Mouse (Mus musculus): ENCODE results near the gene Gm10134. TPM values are rescaled to one million over a fixed set of nuclear protein-coding genes. Genes with fewer than 3 reads are reported as not detected.

Gm10134 gene
- polyA plus RNA-seq, 1 experiment from 2014 or later = 0.64 TPM

DNA sequence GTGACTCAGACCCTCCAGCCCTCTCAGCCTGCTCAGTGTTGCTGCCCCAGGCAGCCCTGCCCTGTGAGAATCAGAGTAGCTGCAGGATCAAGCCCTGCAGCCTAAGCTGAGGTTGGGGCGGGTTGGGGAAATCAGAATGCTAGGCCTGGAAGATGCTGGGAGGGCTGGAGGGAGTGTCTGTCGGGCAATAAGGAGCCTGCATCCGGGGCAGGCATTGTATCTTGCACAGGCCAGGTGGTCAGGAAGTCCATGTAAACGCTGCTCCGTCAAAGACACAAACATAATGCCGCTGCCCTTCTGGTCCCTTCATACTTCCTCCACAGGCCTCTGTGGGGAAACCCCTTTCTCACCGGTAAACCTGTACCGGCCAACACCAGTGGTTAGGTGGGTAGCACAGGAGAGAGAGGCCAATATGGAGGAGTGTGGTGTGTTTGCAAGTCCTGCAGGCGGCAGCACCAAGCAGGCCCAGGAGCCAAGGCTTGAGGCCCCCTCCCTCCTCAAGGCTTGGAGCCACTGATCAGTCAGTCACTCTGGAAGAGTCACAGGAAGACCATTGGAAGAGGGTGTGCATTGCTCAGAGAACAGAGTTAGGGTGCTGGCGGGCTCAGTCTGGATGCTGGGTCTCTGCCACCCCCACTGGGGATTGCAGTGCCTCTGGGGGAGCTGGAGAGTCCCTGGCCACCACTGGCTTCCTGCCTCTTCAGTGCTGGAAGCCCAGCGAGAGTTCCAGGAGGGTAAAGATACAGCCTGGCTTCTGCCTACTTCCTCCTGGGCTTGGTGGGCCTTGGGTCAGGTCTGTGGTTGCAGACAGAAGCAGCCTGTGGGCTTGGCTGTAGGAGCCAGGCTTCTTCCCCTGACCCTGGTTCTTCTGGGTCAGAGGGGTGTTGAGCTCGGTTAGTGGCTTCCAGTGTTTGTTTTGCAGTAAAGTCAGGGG, 20.3 kb downstream of the Gm10134 start:
- no peaks in the 10 kb centered on the region for H3K9me3 ChIP-seq (replicated peaks)
- no peak overlapping the region for H3K4me2 ChIP-seq
- WGBS (ENCODE audit: insufficient replicate concordance) = 27% methylated on average over 12 of the region's 12 CpGs
- peaks cover 31% of the 10 kb centered on the region for H3K4me1 ChIP-seq
- no peaks in the 10 kb centered on the region for H3K27me3 ChIP-seq (replicated peaks)
- H3K4me3 ChIP-seq = no peak overlapping the region
- H3K27ac ChIP-seq = peak overlapping the region; percentile 63
- no peak overlapping the region for H3K9ac ChIP-seq
- H3K36me3 ChIP-seq = no peaks in the 10 kb centered on the region
- ATAC-seq = no peak

DNA sequence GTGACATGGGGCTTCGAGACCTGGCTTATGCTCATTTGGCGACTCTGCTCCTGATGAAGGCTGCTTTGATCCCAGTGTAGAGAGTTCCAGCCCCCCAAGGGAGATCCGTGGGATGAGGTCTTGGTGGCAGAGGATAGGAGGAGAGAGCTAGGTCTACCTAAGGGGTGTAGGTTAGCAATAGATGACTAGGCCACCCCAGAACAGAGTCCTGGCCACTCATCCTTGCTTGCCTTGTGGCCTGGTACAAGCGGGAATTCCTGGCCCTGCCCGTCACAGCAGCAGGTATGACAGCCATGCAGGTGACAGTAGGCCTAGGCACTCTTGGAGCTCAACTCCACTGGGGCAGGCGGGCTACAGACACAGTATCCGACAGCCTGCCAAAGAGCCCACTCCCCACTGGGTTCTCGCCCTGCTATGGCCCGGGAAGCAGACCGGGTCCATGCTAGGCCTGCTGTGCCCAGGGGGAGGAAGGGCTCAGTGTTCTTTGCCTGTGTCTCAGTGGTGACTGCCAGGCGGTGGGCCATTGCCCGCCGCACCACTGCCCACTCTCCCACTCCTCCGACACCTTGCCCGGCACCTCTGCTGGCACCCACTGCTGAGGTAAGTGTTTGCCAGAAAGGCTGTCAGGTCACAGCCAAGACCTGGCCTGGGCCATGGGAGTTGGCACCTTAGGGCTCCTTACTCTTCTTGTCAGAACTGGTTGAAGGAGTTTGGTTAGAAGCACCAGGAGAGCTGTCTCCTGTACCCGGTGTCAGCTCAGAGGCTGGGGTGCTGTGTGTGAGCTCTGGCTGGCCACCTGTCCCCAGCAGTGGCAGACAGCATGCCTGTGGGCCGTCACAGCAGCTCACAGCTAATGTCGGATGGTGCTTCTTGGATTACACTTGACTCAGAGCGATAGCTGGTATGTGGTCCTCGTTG, 21.8 kb downstream of the Gm10134 start:
- H3K36me3 ChIP-seq = no peaks in the 10 kb centered on the region
- H3K4me2 ChIP-seq = no peak overlapping the region
- no peak overlapping the region for H3K4me3 ChIP-seq
- ATAC-seq = no peak
- WGBS (ENCODE audit: insufficient replicate concordance) = 81% methylated on average over 20 of the region's 20 CpGs
- peaks cover 36% of the 10 kb centered on the region for H3K4me1 ChIP-seq
- no peak overlapping the region for H3K9ac ChIP-seq
- H3K27ac ChIP-seq = no peak overlapping the region
- H3K27me3 ChIP-seq (replicated peaks) = no peaks in the 10 kb centered on the region; the same call in 1 of the 2 replicates
- no peaks in the 10 kb centered on the region for H3K9me3 ChIP-seq (replicated peaks)

GRCm38 (mm10) chr2:28528354-28528730, 22.4 kb downstream of the Gm10134 start:
- Histone ChIP-seq H3K27me3 (replicated peaks) (peaks cover 3% of the 10 kb centered on the region; the same call in 1 of the 2 replicates), H3K9ac (no peak overlapping the region), H3K9me3 (replicated peaks) (no peaks in the 10 kb centered on the region), H3K4me2 (no peak overlapping the region), H3K27ac (no peak overlapping the region), H3K36me3 (no peaks in the 10 kb centered on the region), H3K4me1 (peaks cover 42% of the 10 kb centered on the region), H3K4me3 (no peak overlapping the region)
- 71% methylated on average over 7 of the region's 7 CpGs for WGBS (ENCODE audit: insufficient replicate concordance)
- ATAC-seq = no peak

- Histone ChIP-seq H3K4me3 (no peak overlapping the region), H3K4me2 (no peak overlapping the region), H3K9ac (no peak overlapping the region), H3K9me3 (replicated peaks) (no peaks in the 10 kb centered on the region), H3K27me3 (replicated peaks) (peaks cover 18% of the 10 kb centered on the region), H3K36me3 (no peaks in the 10 kb centered on the region), H3K27ac (no peak overlapping the region), H3K4me1 (peaks cover 41% of the 10 kb centered on the region)
- ATAC-seq = no peak
- 78% methylated on average over 4 of the region's 4 CpGs for WGBS (ENCODE audit: insufficient replicate concordance)
Observed at GRCm38 (mm10) chr2:28529856-28530255, 24.0 kb downstream of the Gm10134 start.

- no peak for ATAC-seq
- Histone ChIP-seq H3K36me3 (no peaks in the 10 kb centered on the region), H3K4me3 (no peak overlapping the region), H3K4me1 (peaks cover 36% of the 10 kb centered on the region), H3K27ac (no peak overlapping the region), H3K9me3 (replicated peaks) (no peaks in the 10 kb centered on the region), H3K27me3 (replicated peaks) (peaks cover 22% of the 10 kb centered on the region), H3K9ac (no peak overlapping the region), H3K4me2 (no peak overlapping the region)
- WGBS (ENCODE audit: insufficient replicate concordance) = 67% methylated on average over 7 of the region's 7 CpGs
Observed at GRCm38 (mm10) chr2:28530311-28530710, 24.4 kb downstream of the Gm10134 start.

GRCm38 (mm10) chr2:28532938-28533771, 27.3 kb downstream of the Gm10134 start:
- H3K27ac ChIP-seq = 0 out of 2 replicates have a peak overlapping the region, but pooled peaks have one; percentile 5
- H3K4me3 ChIP-seq = peak overlapping the region; percentile 62
- peak overlapping the region; percentile 72 for H3K4me2 ChIP-seq
- H3K9me3 ChIP-seq (replicated peaks) = no peaks in the 10 kb centered on the region
- H3K36me3 ChIP-seq = no peaks in the 10 kb centered on the region
- peak; percentile 81 for ATAC-seq
- 2% methylated on average over 49 of the region's 49 CpGs for WGBS (ENCODE audit: insufficient replicate concordance)
- H3K27me3 ChIP-seq (replicated peaks) = peaks cover 27% of the 10 kb centered on the region
- H3K9ac ChIP-seq = peak overlapping the region; percentile 50
- H3K4me1 ChIP-seq = peaks cover 20% of the 10 kb centered on the region

- Histone ChIP-seq H3K27ac (peak overlapping the region; percentile 43; the same call in 1 of the 2 replicates), H3K9ac (no peak overlapping the region; the same call in 1 of the 2 replicates), H3K4me3 (peak overlapping the region; percentile 62), H3K4me2 (peak overlapping the region; percentile 72), H3K27me3 (replicated peaks) (peaks cover 27% of the 10 kb centered on the region), H3K4me1 (peaks cover 20% of the 10 kb centered on the region), H3K9me3 (replicated peaks) (no peaks in the 10 kb centered on the region), H3K36me3 (no peaks in the 10 kb centered on the region)
- WGBS (ENCODE audit: insufficient replicate concordance) = 61% methylated on average over 7 of the region's 7 CpGs
- no peak for ATAC-seq
Observed at GRCm38 (mm10) chr2:28533901-28534435, 28.1 kb downstream of the Gm10134 start.

DNA sequence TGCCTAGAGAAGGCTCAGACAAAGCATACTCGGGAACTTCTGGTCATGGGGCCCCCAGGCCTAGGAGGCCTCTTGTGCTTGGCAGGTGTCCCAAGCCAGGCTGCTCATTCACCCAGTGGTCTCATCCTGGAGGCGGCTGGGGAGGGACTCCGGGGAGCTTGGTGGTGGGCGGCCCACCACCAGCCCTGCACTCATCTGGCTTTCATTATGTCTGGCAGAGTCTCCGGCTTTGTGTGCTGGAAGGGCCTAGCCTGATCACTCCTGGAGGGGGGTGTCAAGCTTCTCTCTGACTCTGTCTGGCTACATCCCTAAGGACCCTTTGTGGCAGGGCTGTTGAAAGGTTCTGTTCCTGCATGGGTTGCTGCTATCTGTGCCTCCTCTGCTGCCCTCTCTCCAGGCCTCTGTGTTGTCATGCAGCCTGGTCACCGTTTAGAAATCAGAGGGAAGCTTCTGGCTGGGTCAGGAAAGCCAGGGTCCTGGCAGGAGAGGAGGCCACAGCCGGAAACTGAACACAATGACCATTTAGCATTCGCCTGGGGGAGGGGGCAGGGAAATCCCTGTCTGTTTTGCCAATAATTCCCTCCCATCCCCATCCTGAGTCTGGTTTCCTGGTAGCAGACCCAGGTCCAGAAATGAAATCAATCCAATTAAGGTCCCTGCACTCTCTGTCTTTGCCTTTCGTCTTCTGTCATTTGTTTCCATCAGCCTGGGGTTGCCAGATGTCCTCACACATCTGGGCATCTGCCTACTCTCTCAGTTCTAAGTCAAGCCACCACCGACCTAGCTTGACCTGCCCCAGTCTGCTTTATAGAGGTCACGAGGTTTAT, 28.8 kb downstream of the Gm10134 start:
- Histone ChIP-seq H3K27ac (peak overlapping the region; percentile 43), H3K27me3 (replicated peaks) (peaks cover 27% of the 10 kb centered on the region), H3K36me3 (no peaks in the 10 kb centered on the region), H3K9ac (no peak overlapping the region; the same call in 1 of the 2 replicates), H3K4me2 (peak overlapping the region; percentile 72), H3K9me3 (replicated peaks) (no peaks in the 10 kb centered on the region), H3K4me1 (peaks cover 25% of the 10 kb centered on the region), H3K4me3 (0 out of 2 replicates have a peak overlapping the region, but pooled peaks have one; percentile 62)
- ATAC-seq = no peak
- WGBS (ENCODE audit: insufficient replicate concordance) = 53% methylated on average over 11 of the region's 11 CpGs

DNA sequence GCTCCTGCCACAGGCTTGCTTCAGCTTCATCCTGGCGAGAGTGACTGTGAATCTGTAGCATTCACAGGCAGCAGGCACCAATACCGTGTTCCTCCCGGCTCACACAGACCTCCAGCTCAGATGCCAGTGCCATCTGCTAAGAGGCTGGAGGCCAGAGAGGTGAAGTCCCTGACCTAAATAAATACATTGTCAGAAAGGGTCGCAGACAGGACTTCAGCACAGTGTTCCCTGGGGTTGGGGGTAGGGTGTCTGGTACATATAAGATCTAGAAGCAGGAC, 29.3 kb downstream of the Gm10134 start:
- Histone ChIP-seq H3K36me3 (no peaks in the 10 kb centered on the region), H3K27ac (peak overlapping the region; percentile 16; the same call in 1 of the 2 replicates), H3K9ac (no peak overlapping the region), H3K4me1 (peaks cover 31% of the 10 kb centered on the region), H3K9me3 (replicated peaks) (no peaks in the 10 kb centered on the region), H3K27me3 (replicated peaks) (peaks cover 27% of the 10 kb centered on the region), H3K4me2 (0 out of 2 replicates have a peak overlapping the region, but pooled peaks have one; percentile 2), H3K4me3 (no peak overlapping the region)
- ATAC-seq = no peak
- WGBS (ENCODE audit: insufficient replicate concordance) = 54% methylated on average over 4 of the region's 4 CpGs

- H3K9me3 ChIP-seq (replicated peaks) = no peaks in the 10 kb centered on the region
- H3K27me3 ChIP-seq (replicated peaks) = peaks cover 27% of the 10 kb centered on the region
- ATAC-seq = no peak
- no peak overlapping the region for H3K27ac ChIP-seq
- WGBS (ENCODE audit: insufficient replicate concordance) = 61% methylated on average over 7 of the region's 7 CpGs
- H3K9ac ChIP-seq = no peak overlapping the region
- H3K36me3 ChIP-seq = no peaks in the 10 kb centered on the region
- peaks cover 35% of the 10 kb centered on the region for H3K4me1 ChIP-seq
- no peak overlapping the region for H3K4me3 ChIP-seq
- no peak overlapping the region for H3K4me2 ChIP-seq
Observed at GRCm38 (mm10) chr2:28535650-28536049, 29.8 kb downstream of the Gm10134 start.
